Mouse (Mus musculus) midbrain, embryonic 16.5 days (tissue): ENCODE results near the gene Gm38394. TPM values are rescaled to one million over a fixed set of nuclear protein-coding genes. Genes with fewer than 3 reads are reported as not detected.
A peak's percentile ranks its signal among the peaks of the same experiment; 100 is the strongest.
"Not testable (repeated sequence)": the region's sequence is repeated elsewhere in the genome, so short reads cannot be mapped to it uniquely, and the experiment has no call there.

Source experiments
- ATAC-seq: fragments of 200-750 bp; cut with Nextera tagmentation; 2 replicates; pipeline ENCODE4 v1.8.0; 2017; ENCODE audit warnings: moderate TSS enrichment
- H3K27ac ChIP-seq: fragments of 300-500 bp; sonication (generic); 2 replicates; pipeline ENCODE4 v1.5.1; 2014; ENCODE audit warnings: mild to moderate bottlenecking, low read length, mixed read lengths
- H3K27me3 ChIP-seq: fragments of 300-500 bp; sonication (generic); 2 replicates; pipeline ENCODE4 v1.6.1; 2014; ENCODE audit warnings: low read depth, low read length, mixed read lengths; ENCODE audit not compliant: control insufficient read depth, insufficient read depth
- H3K36me3 ChIP-seq: fragments of 300-500 bp; sonication (generic); 2 replicates; pipeline ENCODE4 v1.6.1; 2014; ENCODE audit warnings: mild to moderate bottlenecking, low read length, moderate library complexity, mixed read lengths; ENCODE audit not compliant: control insufficient read depth, insufficient read depth
- H3K4me1 ChIP-seq: fragments of 300-500 bp; sonication (generic); 2 replicates; pipeline ENCODE4 v1.6.1; 2014; ENCODE audit warnings: mild to moderate bottlenecking, low read length, mixed read lengths; ENCODE audit not compliant: control insufficient read depth, insufficient read depth
- H3K4me2 ChIP-seq: fragments of 300-500 bp; sonication (generic); 2 replicates; pipeline ENCODE4 v1.6.1; 2014; ENCODE audit warnings: mild to moderate bottlenecking, low read length, mixed read lengths
- H3K4me3 ChIP-seq: fragments of 300-500 bp; sonication (generic); 2 replicates; pipeline ENCODE4 v1.5.1; 2014; ENCODE audit warnings: low read depth, mild to moderate bottlenecking, low read length, moderate library complexity, mixed read lengths
- H3K9ac ChIP-seq: fragments of 300-500 bp; sonication (generic); 2 replicates; pipeline ENCODE4 v1.6.1; 2014; ENCODE audit warnings: low read depth, low read length, mixed read lengths
- H3K9me3 ChIP-seq: fragments of 300-500 bp; sonication (generic); replicated peaks from 2 replicates; pipeline ENCODE4 v1.6.1; 2014; ENCODE audit warnings: mild to moderate bottlenecking, low read length, mixed read lengths; ENCODE audit not compliant: control insufficient read depth, poor library complexity, severe bottlenecking
- WGBS: fragments of 180-500 bp; shearing (Covaris S2); extraction: QIAGEN DNeasy Blood & Tissue Kit; methylation state at CpG from one replicate; pipeline ENCODE4 v1.1.7; 2014; 5-methylcytosine and 5-hydroxymethylcytosine counted together
- polyA plus RNA-seq: library from polyadenylated mRNA; unstranded; fragments of >200 nt; fragmentation: Nextera tagmentation; extraction: Ambion mirVana; gene quantifications from 2 replicates; pipeline ENCODE4 v1.2.1, GENCODE M21; 2015

Gene Gm38394
- 2.3 and 3.1 TPM in 2 replicates for polyA plus RNA-seq

DNA sequence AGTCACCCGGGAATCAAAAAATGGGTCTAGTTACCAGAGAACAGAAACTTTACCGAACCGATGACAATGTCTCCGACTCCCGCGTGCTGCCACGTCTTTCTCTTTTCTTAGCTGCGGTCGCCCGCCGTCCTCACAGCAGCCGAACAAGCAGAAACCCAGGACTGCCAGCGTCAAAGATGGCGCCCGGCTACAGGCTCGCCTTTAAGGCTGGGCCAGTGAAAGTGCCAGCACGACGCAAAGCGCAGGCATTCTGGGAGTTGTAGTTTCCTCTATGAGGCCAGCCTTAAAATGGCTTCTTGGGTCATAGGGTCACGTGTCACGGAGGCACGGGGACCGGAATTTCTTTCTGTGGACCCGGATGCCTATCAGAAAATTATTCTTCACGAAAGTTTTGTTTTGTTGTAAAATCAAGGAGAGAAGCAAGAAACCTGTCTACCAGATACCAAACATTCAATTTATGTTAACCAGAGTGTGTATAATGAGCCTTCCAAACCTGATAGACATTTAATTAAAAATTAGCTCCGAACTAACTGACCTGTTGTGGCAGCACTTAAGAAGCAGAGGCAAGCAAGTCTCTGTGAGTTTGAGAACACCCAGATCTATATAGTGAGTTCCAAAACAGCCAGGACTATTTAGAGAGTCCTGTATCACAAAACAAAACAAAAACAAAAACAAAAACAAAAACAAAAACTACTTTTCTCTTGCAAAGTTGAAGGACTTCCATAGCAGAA lies at the start of gene Gm38394:
Gene Gm38394 (minus strand): TSS at position 116 of the 731 bp plus-strand sequence.
- Histone ChIP-seq H3K27ac (peak within 1 kb of the TSS; percentile 83), H3K4me2 (peak within 1 kb of the TSS; percentile 98), H3K36me3 (no peaks in the 10 kb centered on the region), H3K4me3 (peak within 1 kb of the TSS; percentile 76), H3K9me3 (no peaks in the 10 kb centered on the region), H3K4me1 (peaks cover 32% of the 10 kb centered on the region), H3K27me3 (no peaks in the 10 kb centered on the region), H3K9ac (peak within 1 kb of the TSS; percentile 71)
- ATAC-seq = peak; percentile 99
- WGBS = 2% methylated on average over 26 of the region's 26 CpGs

DNA sequence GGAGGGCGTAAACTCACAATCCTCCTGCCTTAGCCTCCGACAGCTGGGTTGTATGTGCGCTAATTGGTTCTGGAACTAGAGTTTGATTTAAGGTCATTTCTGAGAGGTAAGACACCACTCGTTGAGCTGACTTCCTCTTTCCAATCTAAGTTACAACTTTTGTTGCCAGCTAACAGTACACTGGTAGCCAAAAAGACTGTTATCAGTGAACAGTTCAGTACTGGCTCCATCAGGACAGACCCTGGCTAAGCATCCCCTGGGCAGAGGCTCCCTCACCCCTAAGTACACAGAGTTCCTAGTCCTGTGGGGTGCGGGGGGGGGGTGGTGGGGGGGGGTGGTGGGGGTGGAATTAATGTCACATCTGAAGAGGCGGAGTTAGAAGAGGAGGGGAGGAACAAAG lies 49.8 kb upstream of the Gm38394 start:
- no peak overlapping the region for H3K27ac ChIP-seq
- H3K4me2 ChIP-seq = no peak overlapping the region
- no peak for ATAC-seq
- no peaks in the 10 kb centered on the region; the same call in 1 of the 2 replicates for H3K27me3 ChIP-seq
- no peaks in the 10 kb centered on the region for H3K9me3 ChIP-seq
- peaks cover 6% of the 10 kb centered on the region; the same call in 1 of the 2 replicates for H3K36me3 ChIP-seq
- H3K4me3 ChIP-seq = no peak overlapping the region
- no peaks in the 10 kb centered on the region for H3K4me1 ChIP-seq
- 50% methylated on average over 6 of the region's 6 CpGs for WGBS
- H3K9ac ChIP-seq = no peak overlapping the region

DNA sequence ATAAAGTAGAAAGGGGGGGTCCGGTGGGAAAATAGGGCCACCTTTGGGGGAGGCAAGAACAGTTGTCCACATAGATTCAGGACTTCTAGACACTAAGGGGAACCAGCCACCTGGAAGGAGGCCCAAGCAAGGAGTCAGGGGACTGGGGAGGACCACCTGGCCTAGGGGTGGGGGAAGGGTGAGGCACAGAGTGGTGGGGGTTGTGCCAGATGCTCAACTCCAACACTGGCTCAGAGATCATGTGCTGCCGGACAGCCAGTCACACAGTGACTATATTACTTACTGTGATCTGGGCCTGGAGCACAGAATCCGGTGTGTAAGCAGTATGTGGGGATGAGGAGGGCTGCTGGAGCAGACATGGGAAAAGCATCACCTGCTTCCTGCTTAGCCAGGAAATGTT lies 48.2 kb upstream of the Gm38394 start:
- Histone ChIP-seq H3K4me2 (no peak overlapping the region), H3K27ac (no peak overlapping the region), H3K36me3 (no peaks in the 10 kb centered on the region; the same call in 1 of the 2 replicates), H3K4me3 (no peak overlapping the region), H3K27me3 (no peaks in the 10 kb centered on the region), H3K9ac (no peak overlapping the region), H3K4me1 (no peaks in the 10 kb centered on the region), H3K9me3 (no peaks in the 10 kb centered on the region)
- WGBS = 84% methylated on average over 3 of the region's 3 CpGs
- no peak for ATAC-seq

DNA sequence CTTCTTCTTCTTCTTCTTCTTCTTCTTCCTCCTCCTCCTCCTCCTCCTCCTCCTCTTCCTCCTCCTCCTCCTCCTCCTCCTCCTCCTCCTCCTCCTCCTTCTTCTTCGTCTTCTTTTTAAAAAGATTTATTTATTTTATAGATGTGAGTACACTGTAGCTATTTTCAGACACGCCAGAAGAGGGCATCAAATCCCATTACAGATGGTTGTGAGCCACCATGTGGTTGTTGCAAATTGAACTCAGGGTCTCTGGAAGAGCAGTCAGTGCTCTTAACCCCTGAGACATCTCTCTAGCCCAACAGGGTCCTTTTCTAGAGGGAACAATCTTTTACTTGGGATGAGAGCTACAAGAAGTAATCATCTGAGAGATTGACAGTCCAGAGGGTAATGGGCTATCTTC lies 40.7 kb upstream of the Gm38394 start:
- H3K27ac ChIP-seq, H3K9me3 ChIP-seq, H3K4me2 ChIP-seq, H3K27me3 ChIP-seq, H3K9ac ChIP-seq, H3K4me3 ChIP-seq, H3K36me3 ChIP-seq, H3K4me1 ChIP-seq, ATAC-seq: not testable (repeated sequence)
- WGBS = 14% methylated on average over 1 of the region's 2 CpGs

DNA sequence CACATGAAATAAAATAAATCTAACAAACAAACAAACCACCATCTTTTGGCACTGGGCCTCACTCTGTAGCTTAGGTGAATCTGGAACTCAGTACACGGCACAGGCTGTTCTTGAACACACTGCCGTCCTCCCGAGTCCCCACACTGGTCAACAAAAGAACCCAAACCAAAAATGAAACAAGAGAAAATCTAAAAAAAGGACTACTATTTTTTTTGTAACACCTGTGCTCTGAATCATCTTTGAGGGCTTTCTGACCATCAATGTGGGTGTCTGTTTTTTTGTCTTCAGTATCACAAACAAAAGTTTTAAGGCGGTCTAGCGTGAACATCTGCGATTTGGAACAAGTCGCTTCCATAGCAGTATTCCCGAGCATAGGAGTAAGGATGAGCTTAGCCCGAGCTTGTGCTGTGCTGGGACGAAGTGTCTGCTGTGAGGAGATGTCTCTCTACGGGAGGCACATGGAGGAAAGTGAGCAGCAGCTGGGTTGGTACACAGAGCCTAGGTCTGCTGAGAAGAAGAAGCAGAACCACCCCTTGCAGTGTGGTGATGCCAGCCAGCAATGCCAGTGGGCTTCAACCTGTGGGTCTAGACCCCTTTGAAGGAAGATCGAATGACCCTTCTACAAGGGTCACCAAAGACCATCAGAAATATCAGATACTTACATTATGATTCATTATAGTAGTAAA lies 37.0 kb upstream of the Gm38394 start:
- Histone ChIP-seq H3K27me3 (no peaks in the 10 kb centered on the region), H3K4me1 (0 out of 2 replicates have a peak, but pooled peaks cover 6% of the 10 kb centered on the region), H3K4me2 (no peak overlapping the region), H3K9me3 (no peaks in the 10 kb centered on the region), H3K9ac (no peak overlapping the region), H3K36me3 (no peaks in the 10 kb centered on the region), H3K27ac (no peak overlapping the region), H3K4me3 (no peak overlapping the region)
- no peak for ATAC-seq
- WGBS = 92% methylated on average over 12 of the region's 12 CpGs

DNA sequence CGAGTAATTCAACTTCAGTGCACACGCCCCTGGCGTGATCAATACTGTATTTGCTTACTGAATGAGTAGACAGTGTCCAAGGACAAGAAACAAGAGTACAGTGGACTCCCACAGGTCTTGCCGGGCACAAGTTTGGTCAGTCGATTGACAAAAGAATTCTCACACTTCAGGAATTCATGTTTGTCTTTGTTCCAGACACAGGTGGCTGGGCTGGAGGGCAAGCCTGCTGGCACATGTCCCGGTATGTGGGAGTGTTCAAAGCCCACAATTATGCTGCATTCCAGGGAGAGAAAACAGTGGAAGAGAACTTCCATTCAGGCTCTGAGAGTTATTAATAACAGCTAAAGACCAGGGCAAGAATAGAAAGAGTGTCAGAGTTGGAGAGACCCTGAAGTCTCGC lies 34.8 kb upstream of the Gm38394 start:
- no peak for ATAC-seq
- 38% methylated on average over 7 of the region's 7 CpGs for WGBS
- H3K27ac ChIP-seq = no peak overlapping the region

DNA sequence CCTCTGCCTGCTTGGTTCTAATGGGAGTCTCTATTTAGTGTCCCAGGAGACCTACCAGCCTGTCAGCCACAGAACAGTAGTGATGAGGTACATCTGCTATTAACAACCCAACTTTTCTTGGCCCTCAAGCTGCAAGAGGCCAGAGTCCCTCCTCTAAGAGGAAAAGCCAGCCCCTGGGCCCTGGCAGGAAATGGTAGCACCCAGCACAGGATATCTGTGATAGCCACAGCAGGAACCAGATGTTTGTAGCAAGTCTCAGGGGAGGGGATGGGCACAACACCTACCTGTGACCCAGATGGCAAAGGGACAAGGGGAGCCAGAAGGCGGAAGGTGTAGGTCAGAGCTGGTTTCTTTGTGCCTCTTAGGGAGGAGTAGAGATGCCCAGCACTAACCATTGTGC lies 33.8 kb upstream of the Gm38394 start:
- Histone ChIP-seq H3K4me3 (no peak overlapping the region), H3K36me3 (no peaks in the 10 kb centered on the region), H3K9me3 (no peaks in the 10 kb centered on the region), H3K4me2 (no peak overlapping the region), H3K9ac (no peak overlapping the region), H3K4me1 (0 out of 2 replicates have a peak, but pooled peaks cover 6% of the 10 kb centered on the region), H3K27me3 (no peaks in the 10 kb centered on the region), H3K27ac (no peak overlapping the region)
- ATAC-seq = no peak
- WGBS = 100% methylated on average over 1 of the region's 1 CpGs

More for the DNA sequence above, 34.8 kb upstream of the Gm38394 start:
- Histone ChIP-seq H3K9me3 (no peaks in the 10 kb centered on the region), H3K27me3 (no peaks in the 10 kb centered on the region), H3K36me3 (no peaks in the 10 kb centered on the region), H3K4me2 (no peak overlapping the region), H3K9ac (no peak overlapping the region), H3K4me1 (0 out of 2 replicates have a peak, but pooled peaks cover 6% of the 10 kb centered on the region), H3K4me3 (no peak overlapping the region)

DNA sequence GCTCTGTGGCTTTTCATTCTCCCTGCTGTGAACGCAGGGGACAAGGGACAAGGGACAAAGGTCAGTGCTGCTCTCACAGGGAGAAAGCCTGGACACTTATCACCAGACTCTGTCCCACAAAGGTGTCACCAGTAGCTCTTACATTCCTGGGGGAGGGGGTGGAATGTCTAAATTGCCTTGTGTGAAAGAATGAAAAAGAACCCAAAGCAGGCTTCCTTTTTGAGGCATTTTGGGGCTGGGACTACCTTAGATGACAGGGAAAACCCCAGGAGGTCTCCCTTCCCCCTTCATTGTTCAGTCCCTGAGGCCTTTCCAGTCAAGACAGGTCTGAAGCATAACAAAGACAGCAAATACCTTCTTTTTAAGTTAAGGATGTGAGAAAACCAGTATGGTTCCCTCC lies 33.2 kb upstream of the Gm38394 start:
- Histone ChIP-seq H3K4me2 (no peak overlapping the region), H3K4me3 (no peak overlapping the region), H3K27me3 (no peaks in the 10 kb centered on the region), H3K4me1 (0 out of 2 replicates have a peak, but pooled peaks cover 6% of the 10 kb centered on the region), H3K9me3 (no peaks in the 10 kb centered on the region), H3K9ac (no peak overlapping the region), H3K36me3 (no peaks in the 10 kb centered on the region), H3K27ac (no peak overlapping the region)
- ATAC-seq = no peak
- 8% methylated on average over 1 of the region's 1 CpGs for WGBS

DNA sequence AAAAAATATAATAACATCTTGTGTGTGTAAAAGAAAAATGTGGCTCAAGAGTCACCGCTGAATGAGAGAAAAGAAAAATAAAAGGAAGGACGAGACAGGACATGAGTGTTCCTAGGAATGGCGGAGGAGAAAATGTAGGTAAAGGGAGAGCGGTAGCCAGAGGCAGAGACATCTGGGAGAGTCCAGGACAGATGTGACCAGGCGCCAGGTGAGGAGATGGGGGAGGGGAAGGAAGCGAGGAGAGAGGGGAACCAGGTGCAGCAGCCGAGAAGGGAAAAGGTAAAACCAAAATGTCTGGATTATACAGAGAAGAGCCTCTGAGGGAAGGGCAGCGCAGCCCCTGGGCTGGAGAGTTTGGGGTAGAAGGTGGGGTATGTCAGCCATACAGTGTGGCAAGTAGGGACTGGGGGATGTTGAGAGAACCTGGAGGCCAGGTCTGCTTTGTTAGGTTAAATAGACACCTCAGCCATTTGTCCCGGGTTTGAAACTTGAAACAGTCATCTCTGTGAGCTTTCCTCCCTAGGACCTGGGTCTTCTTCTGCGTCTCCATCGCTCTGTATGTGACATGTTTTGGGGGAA lies 32.5 kb upstream of the Gm38394 start:
- no peak for ATAC-seq
- H3K27ac ChIP-seq = no peak overlapping the region
- H3K27me3 ChIP-seq = no peaks in the 10 kb centered on the region
- 0 out of 2 replicates have a peak, but pooled peaks cover 6% of the 10 kb centered on the region for H3K4me1 ChIP-seq
- 75% methylated on average over 11 of the region's 11 CpGs for WGBS
- no peak overlapping the region for H3K4me3 ChIP-seq
- H3K36me3 ChIP-seq = no peaks in the 10 kb centered on the region
- no peak overlapping the region for H3K4me2 ChIP-seq
- H3K9ac ChIP-seq = no peak overlapping the region
- no peaks in the 10 kb centered on the region for H3K9me3 ChIP-seq
